Mouse (Mus musculus): ENCODE results near the gene Vmn2r69.

The Vmn2r69 gene

DNA sequence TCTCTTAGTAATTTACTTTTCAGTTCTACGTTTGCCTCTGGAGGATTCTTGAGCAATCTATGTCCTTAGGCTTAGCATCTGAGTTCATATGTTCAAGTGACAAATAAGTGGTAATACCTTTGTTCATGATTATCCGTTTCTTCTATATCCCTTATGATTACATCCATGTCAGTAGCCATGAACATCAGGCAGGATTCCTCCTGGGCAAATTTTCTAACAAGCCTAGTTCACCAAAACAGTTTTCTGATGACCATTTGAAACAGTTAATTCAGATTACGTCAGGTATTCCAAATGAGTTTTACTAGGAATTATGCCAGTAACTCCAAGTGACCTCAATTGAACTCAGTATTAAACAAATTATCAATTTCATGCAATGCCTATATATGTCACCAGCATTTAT, at the start of gene Vmn2r69:
Gene Vmn2r69 (minus strand): TSS at position 101 of the 400 bp plus-strand sequence.
- no peak for DNase-seq (ENCODE audit: low read depth)
